Mouse (Mus musculus) megakaryocyte progenitor cell, adult 5-6 weeks (primary cell): ENCODE results near the gene Dnajc21. TPM values are rescaled to one million over a fixed set of nuclear protein-coding genes. Genes with fewer than 3 reads are reported as not detected.
"Not testable (repeated sequence)": the region's sequence is repeated elsewhere in the genome, so short reads cannot be mapped to it uniquely, and the experiment has no call there.

ENCODE experiments used
- ATAC-seq: replicated peaks from 2 replicates; pipeline ENCODE4 v1.8.0; 2016; ENCODE audit warnings: mild to moderate bottlenecking, moderate TSS enrichment, inconsistent platforms; ENCODE audit not compliant: poor library complexity
- total RNA-seq, 2 experiments: library from RNA; stranded (forward) in 1 of 2; stranded (reverse) in 1 of 2; fragments of 157-497, 149-512 nt in 1 of 2; fragments of 200-1000 nt in 1 of 2; gene quantifications; 2 replicates each; pipeline versions ENCODE4 v1.2.3 to v1.2.4; 2015 to 2017

Gene Dnajc21
- total RNA-seq (2015) (41.6 and 54.4 TPM in 2 replicates), total RNA-seq (2017) (40.9 and 46.0 TPM in 2 replicates)

- peak; percentile 90 for ATAC-seq
Measured at GRCm38 (mm10) chr15:10470151-10470831, at the start of gene Dnajc21. Dnajc21 (minus strand) TSS chr15:10470516.

GRCm38 (mm10) chr15:10515166-10515565 is 44.9 kb upstream of the Dnajc21 start:
- no peak for ATAC-seq

DNA sequence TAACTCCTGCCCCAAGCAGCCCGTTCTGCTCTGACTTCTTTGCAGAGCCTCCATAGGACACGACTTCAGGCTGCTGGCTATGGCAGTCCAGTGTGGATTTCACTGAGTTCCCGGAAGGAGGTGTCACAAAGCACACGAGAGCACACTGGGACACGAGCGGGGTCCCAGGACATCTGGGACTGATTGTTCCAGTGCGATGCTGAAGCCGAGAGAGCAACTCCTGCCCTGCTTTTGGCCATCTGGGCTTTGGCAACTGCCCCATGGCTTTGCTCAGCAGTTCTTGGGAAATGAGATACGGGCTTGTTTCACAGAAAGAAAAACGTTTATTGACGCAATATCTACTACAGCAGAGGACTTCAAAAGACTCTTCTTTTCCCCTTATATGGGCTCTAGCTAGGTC is 35.8 kb upstream of the Dnajc21 start:
- no peak for ATAC-seq

GRCm38 (mm10) chr15:10500838-10501719 is 30.8 kb upstream of the Dnajc21 start:
- peak; percentile 90 for ATAC-seq

DNA sequence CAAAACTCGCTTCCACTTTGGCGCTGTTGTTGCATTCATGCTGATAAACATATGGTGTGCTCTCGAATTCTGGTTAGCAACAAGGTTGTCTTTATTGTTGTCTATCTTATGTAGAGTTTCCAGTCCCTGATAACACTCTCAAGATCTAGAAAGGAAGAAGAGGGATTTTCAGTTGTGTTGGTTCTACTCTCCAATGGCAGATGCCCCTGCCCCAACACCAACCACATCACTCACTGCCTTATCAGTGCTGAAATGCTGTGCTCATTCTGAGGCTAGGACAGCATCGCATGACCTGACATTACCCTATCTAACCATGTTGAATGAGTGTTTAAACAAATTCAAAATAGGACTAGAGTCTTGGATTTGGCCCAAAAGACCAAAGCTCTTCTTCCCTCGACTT is 29.7 kb upstream of the Dnajc21 start:
- ATAC-seq = peak; percentile 73

DNA sequence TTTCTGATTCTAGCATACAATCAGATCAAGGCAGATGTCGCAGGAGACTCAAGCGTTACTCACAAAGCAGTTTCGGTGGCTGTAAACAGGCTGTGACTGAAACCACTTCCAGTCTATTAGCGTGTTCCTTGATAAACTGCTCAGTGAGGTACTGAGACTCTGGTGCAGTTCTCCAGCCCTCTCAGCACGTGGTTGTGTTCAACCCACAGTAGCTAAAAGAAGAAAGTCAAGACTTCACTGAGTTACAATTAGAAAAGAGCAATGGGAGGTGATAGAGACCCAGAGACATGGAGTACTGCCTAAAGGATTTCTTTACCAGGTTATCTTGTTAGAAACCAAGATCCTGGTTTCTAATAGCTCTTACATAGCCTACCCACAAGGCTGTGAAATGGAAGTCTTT is 29.3 kb upstream of the Dnajc21 start:
- 0 out of 2 replicates have a peak, but pooled peaks have one; percentile 17 for ATAC-seq

DNA sequence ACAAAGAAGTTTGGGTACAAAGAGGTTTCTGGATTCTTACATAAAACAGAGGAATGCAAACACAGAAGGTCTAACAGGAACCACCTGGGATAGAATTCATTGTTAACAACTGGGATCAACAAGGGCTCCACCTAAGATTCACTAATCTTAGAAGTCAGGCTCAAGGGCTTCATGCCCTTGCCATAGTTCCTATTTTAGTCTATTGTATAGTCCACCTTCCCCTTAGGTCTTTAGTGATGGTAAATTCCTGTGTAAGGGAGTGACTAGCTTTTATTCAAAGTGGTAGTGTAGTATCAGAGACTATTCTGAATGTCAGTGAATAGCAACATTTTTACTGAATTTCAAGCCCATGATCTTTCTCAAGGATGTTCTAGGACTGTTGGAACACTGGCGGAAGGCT is 26.4 kb upstream of the Dnajc21 start:
- not testable (repeated sequence) for ATAC-seq

- ATAC-seq = no peak
Measured at GRCm38 (mm10) chr15:10495944-10496343, 25.6 kb upstream of the Dnajc21 start.

DNA sequence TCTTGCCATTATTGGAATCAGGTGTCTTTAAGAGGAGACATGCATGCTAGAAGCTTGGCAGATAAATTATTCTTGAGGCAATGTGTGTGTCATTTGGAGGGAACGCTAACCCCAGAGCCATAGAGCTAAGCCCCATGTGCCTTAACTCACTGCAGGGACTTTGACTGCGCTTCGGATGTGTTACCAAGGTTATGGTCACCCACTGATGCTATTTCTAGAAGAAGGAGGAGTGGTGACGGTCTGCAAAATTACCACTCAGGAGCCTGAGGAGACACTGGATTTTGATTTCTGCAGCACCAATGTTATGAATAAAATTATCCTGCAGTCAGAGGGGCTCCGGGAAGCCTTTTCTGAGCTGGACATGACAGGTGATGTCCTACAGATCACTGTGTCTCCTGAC is 19.8 kb upstream of the Dnajc21 start:
- ATAC-seq = no peak

GRCm38 (mm10) chr15:10487246-10487645 is 16.9 kb upstream of the Dnajc21 start:
- ATAC-seq = no peak

DNA sequence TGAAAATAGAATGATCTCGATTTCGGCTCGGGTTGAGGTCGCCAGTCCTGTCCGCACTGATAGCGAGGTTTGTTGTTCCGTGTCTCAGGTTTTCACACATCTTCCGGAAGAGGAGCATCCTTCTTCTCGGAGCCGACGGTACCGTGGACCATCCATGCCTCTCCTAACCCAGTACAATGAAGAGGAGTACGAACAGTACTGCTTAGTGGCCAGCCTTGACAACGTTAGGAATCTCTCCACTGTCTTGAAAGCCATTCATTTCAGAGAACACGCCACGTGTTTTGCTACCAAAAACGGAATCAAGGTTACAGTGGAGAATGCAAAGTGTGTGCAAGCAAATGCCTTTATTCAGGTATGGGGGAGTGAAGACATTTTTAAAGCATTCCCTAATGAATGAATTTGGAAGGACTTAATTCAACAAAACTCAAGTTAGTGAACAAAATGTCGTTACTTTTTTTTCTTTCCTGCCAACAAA is 16.1 kb upstream of the Dnajc21 start:
- peak; percentile 18 for ATAC-seq

GRCm38 (mm10) chr15:10485484-10486364 is 15.4 kb upstream of the Dnajc21 start, which contains the start of the genes Brix1 and Rad1:
Brix1 (minus strand) TSS chr15:10485947.
Rad1 (plus strand) TSS chr15:10486018.
- peak; percentile 97 for ATAC-seq

GRCm38 (mm10) chr15:10470941-10471340 is 625 bp upstream of the Dnajc21 start:
- no peak for ATAC-seq

GRCm38 (mm10) chr15:10469641-10470150 is 620 bp downstream of the Dnajc21 start:
- ATAC-seq = peak; percentile 5; the same call in 1 of the 2 replicates

DNA sequence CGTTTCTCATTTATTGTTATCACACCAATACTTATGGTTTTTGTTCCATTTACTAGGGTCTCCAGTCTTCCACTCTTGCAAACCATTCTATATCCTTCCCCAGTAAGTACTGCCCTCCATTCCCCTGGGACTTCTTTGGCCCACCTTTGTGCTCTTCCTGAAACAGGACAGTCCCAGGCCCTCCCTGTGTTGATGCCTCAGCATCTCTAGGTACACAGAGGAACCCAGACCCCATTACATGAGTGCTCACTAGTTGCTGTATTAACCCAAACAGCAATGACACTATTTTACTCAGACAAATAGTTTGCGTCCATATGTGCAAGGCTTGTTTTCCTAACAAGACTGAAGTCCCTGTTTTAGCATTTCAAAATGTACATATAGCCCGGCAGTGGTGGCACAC is 1.6 kb downstream of the Dnajc21 start:
- ATAC-seq = no peak

DNA sequence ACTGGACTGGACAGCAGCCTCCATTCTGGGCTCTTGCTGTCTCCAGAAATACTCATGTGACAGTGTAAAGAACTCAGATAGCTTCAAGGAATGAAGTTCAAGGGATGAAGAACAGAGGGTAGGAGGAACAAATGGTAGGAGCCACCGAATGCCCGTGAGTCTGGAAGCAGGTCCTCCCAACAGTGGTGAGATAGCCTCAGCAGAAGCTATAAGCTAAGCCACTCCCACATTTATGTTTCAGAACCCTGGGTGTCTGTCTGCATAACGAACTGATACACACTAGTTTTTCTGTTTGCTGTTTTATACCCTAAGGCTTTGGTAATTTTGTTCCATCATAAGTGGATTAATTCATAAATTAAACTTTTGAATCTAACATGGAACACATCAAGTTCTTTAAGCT is 5.6 kb downstream of the Dnajc21 start:
- ATAC-seq = 0 out of 2 replicates have a peak, but pooled peaks have one; percentile 36

DNA sequence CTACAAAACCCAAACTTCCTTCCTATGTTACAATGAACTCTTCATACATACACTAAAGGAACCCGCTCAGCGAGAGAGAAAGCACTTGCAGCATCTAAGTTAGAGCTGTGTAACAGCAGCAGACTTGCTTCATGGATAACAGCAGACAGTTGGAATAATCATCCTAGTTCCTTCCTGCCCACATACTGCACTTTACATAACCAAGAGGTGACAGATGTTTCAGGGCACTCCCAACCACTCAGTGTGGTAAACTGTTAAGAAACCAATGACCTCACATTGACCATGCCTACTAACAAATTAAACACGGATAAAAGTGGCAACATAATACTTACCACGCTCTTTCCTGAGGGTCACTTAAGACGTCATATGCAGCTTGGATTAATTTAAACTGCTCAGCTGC is 6.8 kb downstream of the Dnajc21 start:
- peak; percentile 92 for ATAC-seq

DNA sequence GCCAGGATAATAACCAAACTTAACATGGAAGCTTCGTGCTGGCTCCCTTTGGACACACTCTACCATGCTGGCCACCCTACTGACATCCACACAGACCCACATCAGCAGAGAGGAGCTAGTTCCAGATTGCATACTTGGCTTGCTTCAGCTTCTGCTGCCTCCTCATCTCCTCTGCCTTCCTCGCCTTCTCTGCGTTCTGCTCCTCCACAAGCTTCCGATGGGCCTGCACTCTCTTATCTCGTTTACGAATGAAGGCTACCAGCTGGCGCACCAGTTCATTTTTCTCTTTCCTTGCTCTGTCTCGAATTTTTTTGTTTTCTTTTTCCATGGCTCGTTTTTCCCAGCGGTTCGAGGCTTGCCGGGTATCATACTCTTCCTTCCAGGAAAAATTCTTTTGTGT is 9.3 kb downstream of the Dnajc21 start:
- no peak for ATAC-seq

DNA sequence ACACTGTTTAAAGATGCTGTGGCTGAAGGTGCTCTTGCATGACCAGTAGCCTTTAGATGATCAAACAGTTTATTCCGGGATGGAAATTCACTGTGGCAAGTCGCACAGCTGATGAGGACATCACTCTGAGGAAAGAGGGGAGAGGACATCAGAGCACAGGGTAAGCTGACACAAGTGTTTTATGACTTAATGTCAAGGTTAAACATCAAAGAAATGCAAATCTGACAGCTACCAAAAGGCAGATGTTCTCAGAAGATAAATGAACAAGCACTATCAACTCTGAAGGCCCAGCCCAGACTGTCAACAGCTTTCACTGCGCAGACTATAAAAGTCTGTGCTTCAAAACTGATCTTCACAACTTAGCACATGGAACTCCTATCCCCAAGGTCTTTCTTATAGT is 23.2 kb downstream of the Dnajc21 start:
- ATAC-seq = no peak

DNA sequence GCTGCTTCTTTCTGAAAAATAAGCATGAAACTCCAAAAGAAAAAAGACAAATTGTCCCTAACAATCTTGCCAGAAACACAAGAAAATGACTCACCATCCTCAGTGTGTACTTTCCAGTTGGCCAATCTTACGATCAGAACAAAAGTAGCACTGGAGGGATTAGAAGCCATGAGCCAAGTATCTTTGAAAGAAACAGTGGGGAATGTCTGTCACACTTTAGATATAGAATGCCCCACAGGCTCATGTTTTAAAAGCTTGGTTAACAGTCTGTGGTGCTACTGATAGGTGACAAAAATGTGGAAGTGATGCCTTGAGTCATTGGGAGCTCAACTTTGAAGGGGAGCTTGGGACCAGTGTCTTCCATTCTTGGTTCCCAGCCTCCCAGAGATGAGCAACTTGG is 28.0 kb downstream of the Dnajc21 start:
- ATAC-seq = no peak
